Mouse (Mus musculus) heart, postnatal 0 days (tissue): ENCODE data around the gene Dnajc27. TPM values are rescaled to one million over a fixed set of nuclear protein-coding genes. Genes with fewer than 3 reads are reported as not detected.

ENCODE experiments used
- ATAC-seq: fragments of 200-750 bp; cut with Nextera tagmentation; 2 replicates; pipeline ENCODE4 v1.8.0; 2017; ENCODE audit warnings: low read depth, moderate number of reproducible peaks, moderate library complexity; ENCODE audit not compliant: insufficient read depth
- DNase-seq: peaks from one replicate; pipeline ENCODE4 v3.0.0-alpha.2; 2016; ENCODE audit warnings: low spot score
- H3K27ac ChIP-seq: fragments of 300-500 bp; sonication (generic); 2 replicates; pipeline ENCODE4 v1.5.1; 2014; ENCODE audit warnings: low read depth, mild to moderate bottlenecking
- H3K27me3 ChIP-seq: fragments of 300-500 bp; sonication (generic); 2 replicates; pipeline ENCODE4 v1.6.1; 2014; ENCODE audit warnings: low read length, mixed read lengths; ENCODE audit not compliant: control insufficient read depth, insufficient read depth
- H3K36me3 ChIP-seq: fragments of 300-500 bp; sonication (generic); replicated peaks from 2 replicates; pipeline ENCODE4 v1.6.1; 2014; ENCODE audit warnings: low read length, mixed read lengths; ENCODE audit not compliant: control insufficient read depth, insufficient read depth
- H3K4me1 ChIP-seq: fragments of 300-500 bp; sonication (generic); 2 replicates; pipeline ENCODE4 v1.6.1; 2014; ENCODE audit warnings: antibody characterized with exemption; ENCODE audit not compliant: control insufficient read depth, insufficient read depth
- H3K4me2 ChIP-seq: fragments of 300-500 bp; sonication (generic); 2 replicates; pipeline ENCODE4 v1.6.1; 2014; ENCODE audit warnings: low read depth, mild to moderate bottlenecking, low read length, moderate library complexity
- H3K4me3 ChIP-seq: fragments of 300-500 bp; sonication (generic); 2 replicates; pipeline ENCODE4 v1.5.1; 2014; ENCODE audit warnings: low read depth, low read length
- H3K9ac ChIP-seq: fragments of 300-500 bp; sonication (generic); replicated peaks from 2 replicates; pipeline ENCODE4 v1.6.1; 2014; ENCODE audit warnings: low read depth, low read length, mixed read lengths
- H3K9me3 ChIP-seq: fragments of 300-500 bp; sonication (generic); replicated peaks from 2 replicates; pipeline ENCODE4 v1.6.1; 2016; ENCODE audit warnings: low read length; ENCODE audit not compliant: control insufficient read depth
- CTCF ChIP-seq: IDR thresholded peaks from 2 replicates; pipeline ENCODE4 v1.5.1; 2016; ENCODE audit warnings: antibody characterized with exemption, control low read depth, low read depth
- EP300 ChIP-seq: IDR thresholded peaks from 2 replicates; pipeline ENCODE4 v1.6.1; 2016; ENCODE audit warnings: antibody characterized with exemption, low read depth
- WGBS: fragments of 180-500 bp; shearing (Covaris S2); extraction: QIAGEN DNeasy Blood & Tissue Kit; methylation state at CpG from one replicate; pipeline ENCODE4 v1.1.7; 2014; 5-methylcytosine and 5-hydroxymethylcytosine counted together
- polyA plus RNA-seq: library from polyadenylated mRNA; unstranded; fragments of >200 nt; fragmentation: Nextera tagmentation; extraction: Ambion mirVana; gene quantifications from 2 replicates; pipeline ENCODE4 v1.2.1, GENCODE M21; 2015
- total RNA-seq: library from RNA; depleted of rRNA; stranded (reverse); fragments of >200 nt; gene quantifications from 2 replicates; pipeline ENCODE4 v1.2.3, GENCODE M21; 2014; ENCODE audit warnings: low replicate concordance; rRNA removed

Dnajc27 gene
- total and polyA plus RNA-seq, 2 experiments from 2014 or later, result 3.6 to 15.9 TPM

- Histone ChIP-seq H3K27me3 (no peaks in the 10 kb centered on the region), H3K27ac (no peak overlapping the region), H3K9me3 (no peaks in the 10 kb centered on the region), H3K4me3 (no peak overlapping the region), H3K36me3 (no peaks in the 10 kb centered on the region), H3K4me1 (0 out of 2 replicates have a peak, but pooled peaks cover 5% of the 10 kb centered on the region), H3K9ac (no peak overlapping the region), H3K4me2 (no peak overlapping the region)
- ATAC-seq (no peak), DNase-seq (no peak)
- TF ChIP-seq CTCF (no peak), EP300 (no peak)
- 37% methylated on average over 2 of the region's 2 CpGs for WGBS
These were observed 75.1 kb downstream of the Dnajc27 start for GRCm38 (mm10) chr12:4157466-4157865.

- Histone ChIP-seq H3K36me3 (no peaks in the 10 kb centered on the region), H3K9me3 (no peaks in the 10 kb centered on the region), H3K27ac (no peak overlapping the region), H3K27me3 (no peaks in the 10 kb centered on the region), H3K9ac (no peak overlapping the region), H3K4me2 (no peak overlapping the region), H3K4me1 (0 out of 2 replicates have a peak, but pooled peaks cover 5% of the 10 kb centered on the region), H3K4me3 (no peak overlapping the region)
- no peak for ATAC-seq
- WGBS, result 73% methylated on average over 3 of the region's 3 CpGs
- DNase-seq, result no peak
- TF ChIP-seq EP300 (no peak), CTCF (no peak)
These were observed 75.8 kb downstream of the Dnajc27 start for GRCm38 (mm10) chr12:4158179-4158578.

- H3K36me3 ChIP-seq, result no peaks in the 10 kb centered on the region
- H3K9ac ChIP-seq, result no peak overlapping the region
- no peak for DNase-seq
- no peak overlapping the region for H3K4me3 ChIP-seq
- no peaks in the 10 kb centered on the region for H3K9me3 ChIP-seq
- ATAC-seq, result no peak
- 0 out of 2 replicates have a peak, but pooled peaks cover 5% of the 10 kb centered on the region for H3K4me1 ChIP-seq
- no peak overlapping the region for H3K4me2 ChIP-seq
- no peaks in the 10 kb centered on the region for H3K27me3 ChIP-seq
- 85% methylated on average over 7 of the region's 7 CpGs for WGBS
- no peak for TF ChIP-seq EP300
- TF ChIP-seq CTCF, result no peak
- no peak overlapping the region for H3K27ac ChIP-seq
These were observed 76.7 kb downstream of the Dnajc27 start for GRCm38 (mm10) chr12:4158868-4159632.

Other genes starting within 250 kb of the Dnajc27 start
- not detected in 2 replicates for gene Pomc, start 127.6 kb upstream of the Dnajc27 start, total RNA-seq
- gene Pomc, start 127.6 kb upstream of the Dnajc27 start, polyA plus RNA-seq, result 1.2 and 1.8 TPM in 2 replicates
- gene Efr3b, start 43.7 kb upstream of the Dnajc27 start, total RNA-seq, result 6.8 TPM in 2 replicates
- 1.6 TPM in 2 replicates for gene Efr3b, start 43.7 kb upstream of the Dnajc27 start, polyA plus RNA-seq
- gene Adcy3, start 50.5 kb downstream of the Dnajc27 start, total RNA-seq, result 5.6 and 7.5 TPM in 2 replicates
- 1.2 and 1.5 TPM in 2 replicates for gene Adcy3, start 50.5 kb downstream of the Dnajc27 start, polyA plus RNA-seq
- gene Ptrhd1, start 151.4 kb downstream of the Dnajc27 start, total RNA-seq, result 3.4 and 9.6 TPM in 2 replicates
- gene Ptrhd1, start 151.4 kb downstream of the Dnajc27 start, polyA plus RNA-seq, result 6.5 and 7.2 TPM in 2 replicates
- gene Cenpo, start 151.7 kb downstream of the Dnajc27 start, total RNA-seq, result 4.1 and 14.2 TPM in 2 replicates
- 2.5 and 3.1 TPM in 2 replicates for gene Cenpo, start 151.7 kb downstream of the Dnajc27 start, polyA plus RNA-seq